Mouse (Mus musculus) neural tube, embryonic 14.5 days (tissue): ENCODE measurements at regions not wholly inside any gene's neighbourhood (a gene's known extent, or its start where the extent isn't known, plus 50 kb on each side); places are given as distances from the start of the nearest gene placed in this dataset.

Experiments used
- ATAC-seq: fragments of 200-750 bp; cut with Nextera tagmentation; 2 replicates; pipeline ENCODE4 v1.8.0; 2017; ENCODE audit warnings: low read depth, mild to moderate bottlenecking, moderate TSS enrichment, moderate library complexity
- H3K27ac ChIP-seq: fragments of 300-500 bp; sonication (generic); 2 replicates; pipeline ENCODE4 v1.5.1; 2014; ENCODE audit warnings: low read depth, mild to moderate bottlenecking, control low read depth, low read length, moderate library complexity, mixed read lengths
- H3K27me3 ChIP-seq: fragments of 300-500 bp; sonication (generic); 2 replicates; pipeline ENCODE4 v1.6.1; 2014; ENCODE audit warnings: low read length; ENCODE audit not compliant: control insufficient read depth, insufficient read depth
- H3K36me3 ChIP-seq: fragments of 300-500 bp; sonication (generic); 2 replicates; pipeline ENCODE4 v1.6.1; 2014; ENCODE audit warnings: low read length, mixed read lengths; ENCODE audit not compliant: control insufficient read depth, insufficient read depth
- H3K4me1 ChIP-seq: fragments of 300-500 bp; sonication (generic); 2 replicates; pipeline ENCODE4 v1.6.1; 2014; ENCODE audit warnings: low read length; ENCODE audit not compliant: control insufficient read depth, insufficient read depth
- H3K4me2 ChIP-seq: fragments of 300-500 bp; sonication (generic); 2 replicates; pipeline ENCODE4 v1.6.1; 2014; ENCODE audit warnings: mild to moderate bottlenecking, low read depth, low read length, control low read depth
- H3K4me3 ChIP-seq: fragments of 300-500 bp; sonication (generic); 2 replicates; pipeline ENCODE4 v1.5.1; 2014; ENCODE audit warnings: low read depth, low read length, control low read depth, mixed read lengths
- H3K9ac ChIP-seq: fragments of 300-500 bp; sonication (generic); replicated peaks from 2 replicates; pipeline ENCODE4 v1.6.1; 2014; ENCODE audit warnings: low read depth, mild to moderate bottlenecking, control low read depth, low read length, mixed read lengths
- H3K9me3 ChIP-seq: fragments of 300-500 bp; sonication (generic); 2 replicates; pipeline ENCODE4 v1.6.1; 2016; ENCODE audit warnings: low read length; ENCODE audit not compliant: control insufficient read depth
- WGBS: fragments of 180-500 bp; shearing (Covaris S2); extraction: QIAGEN DNeasy Blood & Tissue Kit; methylation state at CpG from one replicate; pipeline ENCODE4 v1.1.7; 2014; 5-methylcytosine and 5-hydroxymethylcytosine counted together

GRCm38 (mm10) chr1:50831663-50832062 is 68.8 kb upstream of the Tmeff2 start:
- H3K4me3 ChIP-seq, result no peak overlapping the region
- H3K36me3 ChIP-seq, result no peaks in the 10 kb centered on the region
- H3K9me3 ChIP-seq, result no peaks in the 10 kb centered on the region
- H3K9ac ChIP-seq, result no peak overlapping the region
- no peaks in the 10 kb centered on the region for H3K4me1 ChIP-seq
- H3K4me2 ChIP-seq, result no peak overlapping the region
- H3K27ac ChIP-seq, result no peak overlapping the region
- 21% methylated on average over 1 of the region's 1 CpGs for WGBS
- no peaks in the 10 kb centered on the region for H3K27me3 ChIP-seq
- ATAC-seq, result no peak

GRCm38 (mm10) chr1:50836123-50836522 is 64.3 kb upstream of the Tmeff2 start:
- H3K4me2 ChIP-seq, result no peak overlapping the region
- 89% methylated on average over 6 of the region's 6 CpGs for WGBS
- ATAC-seq, result no peak
- no peak overlapping the region for H3K9ac ChIP-seq
- no peaks in the 10 kb centered on the region for H3K36me3 ChIP-seq
- no peaks in the 10 kb centered on the region for H3K27me3 ChIP-seq
- H3K9me3 ChIP-seq, result no peaks in the 10 kb centered on the region
- H3K27ac ChIP-seq, result no peak overlapping the region
- no peak overlapping the region for H3K4me3 ChIP-seq
- no peaks in the 10 kb centered on the region for H3K4me1 ChIP-seq

GRCm38 (mm10) chr1:50847156-50847555 is 53.3 kb upstream of the Tmeff2 start:
- ATAC-seq, result no peak
- Histone ChIP-seq H3K4me2 (no peak overlapping the region), H3K9ac (no peak overlapping the region), H3K4me1 (no peaks in the 10 kb centered on the region), H3K4me3 (no peak overlapping the region), H3K9me3 (no peaks in the 10 kb centered on the region), H3K27me3 (no peaks in the 10 kb centered on the region), H3K36me3 (no peaks in the 10 kb centered on the region), H3K27ac (no peak overlapping the region)
- 82% methylated on average over 1 of the region's 1 CpGs for WGBS
